34 mouse cellular contexts compared by ENCODE assay signal in the genomic region with DNA sequence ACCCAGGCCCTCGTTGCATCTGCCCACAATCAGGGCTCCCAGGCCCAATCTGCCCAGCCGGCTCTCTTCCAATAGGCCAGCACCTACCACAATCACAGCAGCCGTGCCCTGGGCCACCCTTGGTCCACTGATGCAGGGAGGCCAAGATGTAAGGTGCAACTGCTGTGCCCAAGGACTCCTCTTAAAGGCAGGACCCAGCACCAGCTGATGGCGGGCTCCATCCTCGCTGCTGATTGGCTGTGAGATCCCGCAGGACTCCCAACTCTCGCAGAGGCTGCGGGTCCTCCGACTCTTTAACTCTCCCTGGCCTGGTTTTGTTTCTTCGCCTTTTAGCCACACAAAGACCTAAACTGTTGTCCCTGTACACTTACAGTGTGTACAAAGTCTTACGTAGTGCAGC. TPM values are rescaled to one million over a fixed set of nuclear protein-coding genes. Genes with fewer than 3 reads are reported as not detected.
DNase-seq lines count a peak whose midpoint lies in the region; ATAC-seq and TF ChIP-seq lines count a peak whose summit lies in the region.
"Had no signal": no experiment of that assay in that cellular context is flagged by ENCODE, and none has a peak within 500 bp of the region (broad histone marks: within the 10 kb centered on the region; RNA-seq: fewer than 3 reads in every experiment).

A gene (minus strand): TSS at position 225 of the 400 bp plus-strand sequence.

- H3K36me3 ChIP-seq in embryonic facial prominence, embryonic 12.5 days = no peaks in the 10 kb centered on the region
- H3K36me3 ChIP-seq in embryonic facial prominence, embryonic 10.5 days (replicated peaks) = no peaks in the 10 kb centered on the region
- H3K36me3 ChIP-seq in E14TG2a.4 (ENCODE audit: insufficient read depth, low read length) (no peaks in the 10 kb centered on the region), ES-E14 (ENCODE audit: control insufficient read depth, insufficient read depth, low read length, poor library complexity, severe bottlenecking) (no peaks in the 10 kb centered on the region)
- H3K36me3 ChIP-seq in midbrain, embryonic 10.5 days = no peaks in the 10 kb centered on the region
- H3K36me3 ChIP-seq: embryonic facial prominence, embryonic 13.5 days; forebrain, embryonic 12.5 days; forebrain, embryonic 15.5 days; G1E; heart, embryonic 10.5 days; heart, embryonic 13.5 days had no signal

- no peak within 1 kb of the TSS for H3K4me3 ChIP-seq in embryonic facial prominence, embryonic 12.5 days
- no peak within 1 kb of the TSS for H3K4me3 ChIP-seq in embryonic facial prominence, embryonic 10.5 days
- H3K4me3 ChIP-seq in E14TG2a.4 (replicated peaks; ENCODE audit: low read length) (peak within 1 kb of the TSS; percentile 84), ES-E14 (ENCODE audit: insufficient read depth in 1 of 2, low read depth in 1 of 2, low read length in 2 of 2, poor library complexity in 1 of 2, severe bottlenecking in 1 of 2) (peak within 1 kb of the TSS; percentile 70 to 80)
- H3K4me3 ChIP-seq in midbrain, embryonic 10.5 days = no peak within 1 kb of the TSS
- H3K4me3 ChIP-seq: embryonic facial prominence, embryonic 13.5 days; erythroblast, embryonic 14.5 days; forebrain, embryonic 12.5 days; forebrain, embryonic 15.5 days; heart, adult 2 months; heart, embryonic 10.5 days; heart, embryonic 13.5 days had no signal

- H3K27ac ChIP-seq in embryonic facial prominence, embryonic 12.5 days = no peak within 1 kb of the TSS
- no peak within 1 kb of the TSS for H3K27ac ChIP-seq in embryonic facial prominence, embryonic 10.5 days (replicated peaks)
- H3K27ac ChIP-seq in ES-E14 (ENCODE audit: insufficient read depth, low read depth, low read length, poor library complexity, severe bottlenecking) = no peak within 1 kb of the TSS; the same call in 1 of the 2 replicates
- H3K27ac ChIP-seq in midbrain, embryonic 10.5 days (replicated peaks) = no peak within 1 kb of the TSS
- H3K27ac ChIP-seq: embryonic facial prominence, embryonic 13.5 days; forebrain, embryonic 12.5 days; forebrain, embryonic 15.5 days; heart, adult 2 months; heart, embryonic 10.5 days; heart, embryonic 13.5 days; hindbrain, embryonic 14.5 days; hindbrain, postnatal 0 days had no signal

- no peak within 1 kb of the TSS for H3K4me2 ChIP-seq in embryonic facial prominence, embryonic 12.5 days (replicated peaks)
- H3K4me2 ChIP-seq: embryonic facial prominence, embryonic 13.5 days; forebrain, embryonic 12.5 days; forebrain, embryonic 15.5 days; heart, embryonic 13.5 days; hindbrain, embryonic 14.5 days had no signal

- H3K27me3 ChIP-seq in embryonic facial prominence, embryonic 12.5 days = no peaks in the 10 kb centered on the region
- no peaks in the 10 kb centered on the region for H3K27me3 ChIP-seq in embryonic facial prominence, embryonic 10.5 days (replicated peaks; ENCODE audit: low read depth, poor library complexity, severe bottlenecking)
- no peaks in the 10 kb centered on the region for H3K27me3 ChIP-seq in E14TG2a.4 (ENCODE audit: insufficient read depth, low read length)
- H3K27me3 ChIP-seq in midbrain, embryonic 10.5 days (ENCODE audit: low read depth, poor library complexity, severe bottlenecking) = no peaks in the 10 kb centered on the region
- H3K27me3 ChIP-seq: embryonic facial prominence, embryonic 13.5 days; forebrain, embryonic 12.5 days; forebrain, embryonic 15.5 days; heart, embryonic 13.5 days; Patski had no signal

- H3K4me1 ChIP-seq in embryonic facial prominence, embryonic 12.5 days = no peaks in the 10 kb centered on the region
- no peaks in the 10 kb centered on the region for H3K4me1 ChIP-seq in embryonic facial prominence, embryonic 10.5 days
- no peaks in the 10 kb centered on the region; the same call in 1 of the 2 replicates for H3K4me1 ChIP-seq in E14TG2a.4 (replicated peaks; ENCODE audit: low read depth, low read length)
- no peaks in the 10 kb centered on the region for H3K4me1 ChIP-seq in ES-E14 (ENCODE audit: control insufficient read depth in 2 of 2, insufficient read depth in 2 of 2, low read length in 2 of 2, poor library complexity in 1 of 2)
- H3K4me1 ChIP-seq in midbrain, embryonic 10.5 days = no peaks in the 10 kb centered on the region
- H3K4me1 ChIP-seq: embryonic facial prominence, embryonic 13.5 days; forebrain, embryonic 12.5 days; forebrain, embryonic 15.5 days; heart, embryonic 10.5 days; heart, embryonic 13.5 days had no signal

- in situ Hi-C loops in ES-E14 (cut with MboI; ENCODE audit: low sequenced_read_pairs in 2 of 2, unreplicated experiment in 2 of 2) = no loop called here

- ATAC-seq in embryonic facial prominence, embryonic 12.5 days (ENCODE audit: insufficient number of reproducible peaks, insufficient read depth, low FRiP score, low TSS enrichment) = 0 out of 2 replicates have a peak, but pooled peaks have one; percentile 35
- ATAC-seq: activated CD4-positive, CD25-positive, alpha-beta regulatory T cell, adult 4 months; forebrain, embryonic 15.5 days; hindbrain, postnatal 0 days; inflammation-experienced regulatory T-cells, adult 6 months; Patski had no signal

- DNase-seq in embryonic facial prominence, embryonic 10.5 days (ENCODE audit: low spot score) = no peak
- DNase-seq in ES-E14 (ENCODE audit: low read depth, low spot score) = peak; percentile 37
- peak; percentile 68 for DNase-seq in testis, postnatal 14 days (ENCODE audit: low spot score)
- DNase-seq in embryo, embryonic 10.5 days (ENCODE audit: low spot score) = no peak
- no peak for DNase-seq in midbrain, embryonic 10.5 days (ENCODE audit: low spot score)
- DNase-seq: adrenal gland, adult 8-10 months; adrenal gland, postnatal 25 days; cerebellum, adult 11-12 months; cerebellum, adult 8-10 months; cerebellum, postnatal 10 days; cerebellum, postnatal 36 days; gastrocnemius, postnatal 25 days; heart, adult 2 months; heart, postnatal 14 days; heart, postnatal 4 days had no signal

- no peak within 1 kb of the TSS for H3K9ac ChIP-seq in embryonic facial prominence, embryonic 12.5 days
- H3K9ac ChIP-seq in ES-E14 (ENCODE audit: insufficient read depth, low read depth, low read length, poor library complexity, severe bottlenecking) = peak within 1 kb of the TSS; percentile 82
- H3K9ac ChIP-seq: embryonic facial prominence, embryonic 13.5 days; forebrain, embryonic 12.5 days; forebrain, embryonic 15.5 days; heart, embryonic 13.5 days; hindbrain, embryonic 14.5 days had no signal

- TF ChIP-seq CTCF in E14TG2a.4 (conservative IDR thresholded peaks at IDR 0.05; ENCODE audit: low read length) = no peak

- 83% methylated on average over 11 of the region's 11 CpGs for WGBS in embryonic facial prominence, embryonic 12.5 days
- WGBS in embryonic facial prominence, embryonic 10.5 days = 89% methylated on average over 11 of the region's 11 CpGs
- 93% methylated on average over 11 of the region's 11 CpGs for WGBS in midbrain, embryonic 10.5 days

- no peaks in the 10 kb centered on the region for H3K9me3 ChIP-seq in embryonic facial prominence, embryonic 12.5 days
- no peaks in the 10 kb centered on the region for H3K9me3 ChIP-seq in embryonic facial prominence, embryonic 10.5 days
- H3K9me3 ChIP-seq in E14TG2a.4 (ENCODE audit: low read length) (no peaks in the 10 kb centered on the region), ES-E14 (ENCODE audit: control insufficient read depth, insufficient read depth, low read depth, low read length) (no peaks in the 10 kb centered on the region)
- no peaks in the 10 kb centered on the region for H3K9me3 ChIP-seq in midbrain, embryonic 10.5 days (replicated peaks)
- H3K9me3 ChIP-seq: embryonic facial prominence, embryonic 13.5 days; forebrain, embryonic 12.5 days; forebrain, embryonic 15.5 days; G1E; heart, embryonic 10.5 days; heart, embryonic 13.5 days had no signal

TF ChIP-seq in ES-E14, 5 proteins besides CTCF, POLR2A, EP300 and RAD21:
- no peak for TF ChIP-seq ZNF384 (IDR thresholded peaks at IDR 0.05; ENCODE audit: low read depth, low read length)
- peak; percentile 89 for TF ChIP-seq CHD2 (IDR thresholded peaks at IDR 0.05; ENCODE audit: low read depth, low read length)

RNA-seq across cellular contexts. Expression of the gene that starts here (rescaled TPM):
- not detected in 2 replicates for polyA plus RNA-seq in embryonic facial prominence, embryonic 12.5 days (2016; fragmentation: Nextera tagmentation; extraction: Ambion mirVana)
- not detected in 2 replicates for polyA plus RNA-seq in embryonic facial prominence, embryonic 10.5 days (2016; fragmentation: Nextera tagmentation; extraction: Ambion mirVana)
- 8.9 and 9.3 TPM in 2 replicates for total RNA-seq in ES-E14 (2012; rRNA removed)
- not detected in 2 replicates for polyA plus RNA-seq in midbrain, embryonic 10.5 days (2016; fragmentation: Nextera tagmentation; extraction: Ambion mirVana)
- total RNA-seq: adrenal gland, adult 8-10 months; adrenal gland, postnatal 25 days; G1E; gastrocnemius, adult 8-10 months; gastrocnemius, postnatal 25 days; granulocyte monocyte progenitor cell, adult 5-6 weeks; heart, postnatal 14 days; hindbrain, postnatal 0 days had no signal
- polyA plus RNA-seq: activated CD4-positive, CD25-positive, alpha-beta regulatory T cell, adult 4 months; brain, embryonic 14.5 days; cortical plate, adult 2 months; embryonic facial prominence, embryonic 13.5 days; erythroblast, embryonic 14.5 days; forebrain, embryonic 12.5 days; G1E; heart, adult 2 months; hindbrain, embryonic 11.5 days; inflammation-experienced regulatory T-cells, adult 6 months; Patski had no signal

Comparison
In these comparisons a context has a peak if more than half of its experiments do, and no peak if none do; other contexts are left out.
1. Peak in ATAC-seq in embryonic facial prominence, embryonic 12.5 days; RNA of the gene not detected or under 1 TPM.
2. H3K4me3 ChIP-seq: peak in E14TG2a.4 (single experiment) and ES-E14 (2 of 2); none in embryonic facial prominence, embryonic 12.5 days (single experiment), embryonic facial prominence, embryonic 10.5 days (single experiment) and midbrain, embryonic 10.5 days (single experiment).
3. DNase-seq: peak in ES-E14 (single experiment) and testis, postnatal 14 days (single experiment); none in embryonic facial prominence, embryonic 10.5 days (single experiment), embryo, embryonic 10.5 days (single experiment) and midbrain, embryonic 10.5 days (single experiment).